Mouse (Mus musculus): ENCODE results near the gene Fgd2. TPM values are rescaled to one million over a fixed set of nuclear protein-coding genes. Genes with fewer than 3 reads are reported as not detected.
A peak's percentile ranks its signal among the peaks of the same experiment; 100 is the strongest.

Gene Fgd2
- polyA plus RNA-seq, 1 experiment = 0.39 TPM

DNA sequence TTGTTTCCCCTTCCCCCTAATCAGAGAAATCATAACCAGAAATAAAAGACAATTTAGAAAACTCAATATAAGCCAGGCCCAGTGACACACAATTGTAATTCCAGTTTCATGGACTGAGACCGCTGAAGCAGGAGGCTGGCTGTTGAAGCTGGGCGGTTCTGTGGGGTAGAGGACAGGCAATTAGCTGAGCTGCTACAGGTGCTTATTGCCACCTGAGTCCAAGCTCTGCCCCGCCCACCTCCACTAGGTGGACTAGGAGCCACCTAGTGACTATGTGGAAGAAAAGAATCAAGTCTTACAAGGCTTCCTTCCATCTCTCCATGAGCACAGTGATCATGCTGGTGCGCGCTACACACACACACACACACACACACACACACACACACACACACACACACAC, 56.0 kb downstream of the Fgd2 start:
- no peak for TF ChIP-seq GATA1 (IDR thresholded peaks at IDR 0.05; ENCODE audit: low read length)

DNA sequence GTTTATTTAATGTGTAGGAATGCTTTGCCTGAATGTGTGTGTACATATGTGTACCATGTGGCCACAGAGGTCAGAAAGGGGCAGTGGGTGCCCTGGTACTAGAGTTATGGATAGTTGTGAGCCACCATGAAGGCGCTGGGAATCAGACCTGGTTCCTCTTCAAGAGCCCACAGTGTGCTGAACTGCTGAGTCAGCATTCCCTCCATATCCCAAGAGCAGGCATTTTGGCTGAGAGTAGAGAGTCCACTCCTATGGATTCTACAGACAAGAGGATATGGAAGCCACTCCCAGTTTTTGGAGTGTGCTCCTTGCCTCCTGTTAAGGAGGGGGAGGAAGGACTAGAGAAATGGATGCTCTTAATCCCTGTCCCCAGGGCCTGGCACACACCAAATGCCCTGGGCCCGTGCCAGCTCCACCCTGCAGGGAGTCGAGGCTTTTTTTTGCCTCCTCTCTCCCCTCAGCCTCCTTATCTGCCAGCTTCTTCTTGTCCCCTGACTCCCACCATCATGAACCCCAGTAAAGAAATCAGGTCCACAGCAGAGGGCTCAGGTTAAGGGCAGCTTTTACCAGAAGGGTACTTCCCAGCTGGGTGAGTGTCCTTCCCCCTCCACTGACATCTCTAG, 58.2 kb downstream of the Fgd2 start:
- TF ChIP-seq GATA1 (IDR thresholded peaks at IDR 0.05; ENCODE audit: low read length) = no peak

- TF ChIP-seq GATA1 (IDR thresholded peaks at IDR 0.05; ENCODE audit: low read length) = peak; percentile 34
Measured at GRCm38 (mm10) chr17:29419976-29420739, 59.4 kb downstream of the Fgd2 start.

- TF ChIP-seq GATA1 (IDR thresholded peaks at IDR 0.05; ENCODE audit: low read length) = no peak
Measured at GRCm38 (mm10) chr17:29421319-29421718, 60.6 kb downstream of the Fgd2 start.

DNA sequence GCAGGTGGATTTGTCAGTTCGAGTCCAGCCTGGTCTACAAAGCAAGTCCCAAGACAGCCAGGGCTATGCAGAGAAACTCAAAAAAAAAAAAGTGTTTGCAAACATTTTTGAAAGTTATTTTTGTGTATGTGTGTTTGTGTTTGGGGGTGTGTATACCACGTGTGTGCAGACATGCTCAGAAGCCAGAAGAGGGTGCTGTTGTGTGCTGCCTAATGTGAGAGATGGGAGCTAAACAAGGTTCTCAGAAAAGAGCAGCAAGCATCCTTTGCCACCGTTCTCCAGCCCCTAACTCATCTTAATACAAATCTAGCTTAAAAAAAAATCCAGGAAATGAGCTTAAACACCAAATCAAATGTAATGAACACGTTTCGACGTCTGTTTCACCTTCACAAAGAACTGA, 61.6 kb downstream of the Fgd2 start:
- no peak for TF ChIP-seq GATA1 (IDR thresholded peaks at IDR 0.05; ENCODE audit: low read length)

- TF ChIP-seq GATA1 (IDR thresholded peaks at IDR 0.05; ENCODE audit: low read length) = no peak
Measured at GRCm38 (mm10) chr17:29422912-29423504, 62.3 kb downstream of the Fgd2 start.

DNA sequence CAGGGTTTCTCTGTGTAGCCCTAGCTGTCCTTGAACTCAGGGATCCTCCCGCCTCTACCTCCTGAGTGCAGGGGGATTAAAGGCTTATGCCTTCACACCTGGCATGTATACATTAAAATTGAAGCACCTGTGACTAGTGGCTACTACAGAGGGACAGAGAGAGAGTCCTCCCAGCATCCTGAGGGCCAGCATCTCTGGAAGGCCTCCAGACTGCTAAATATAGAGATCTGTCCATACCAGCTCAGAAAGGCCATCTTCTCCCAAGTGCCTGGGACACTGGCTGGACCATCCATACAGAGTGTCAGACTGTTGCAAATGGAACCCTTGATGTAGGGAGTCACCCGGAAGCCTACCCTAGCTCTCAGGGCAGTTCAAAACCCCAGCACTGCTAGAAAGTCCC, 63.3 kb downstream of the Fgd2 start:
- no peak for TF ChIP-seq GATA1 (IDR thresholded peaks at IDR 0.05; ENCODE audit: low read length)

GRCm38 (mm10) chr17:29425345-29425744, 64.6 kb downstream of the Fgd2 start:
- no peak for TF ChIP-seq GATA1 (IDR thresholded peaks at IDR 0.05; ENCODE audit: low read length)

GRCm38 (mm10) chr17:29428213-29428612, 67.5 kb downstream of the Fgd2 start:
- no peak for TF ChIP-seq GATA1 (IDR thresholded peaks at IDR 0.05; ENCODE audit: low read length)

DNA sequence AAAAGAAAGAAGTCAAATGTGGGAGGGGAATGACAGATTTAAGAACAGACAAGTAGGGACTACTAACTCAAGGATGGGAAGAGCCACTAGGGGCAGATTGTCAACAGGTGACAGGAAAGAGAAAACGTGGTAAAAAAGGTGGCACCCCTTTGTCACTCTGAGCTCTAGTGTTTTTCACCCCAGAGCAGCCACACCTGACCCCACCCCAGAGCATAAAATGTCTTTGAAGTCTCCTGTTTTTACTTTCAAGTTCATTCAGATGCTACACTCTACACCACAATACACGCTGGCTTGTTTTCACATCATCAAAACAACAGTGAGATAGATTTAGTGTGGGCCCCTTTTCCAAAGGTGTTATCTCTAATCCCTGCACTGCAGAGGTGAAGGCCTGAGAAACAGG, 68.1 kb downstream of the Fgd2 start:
- no peak for TF ChIP-seq GATA1 (IDR thresholded peaks at IDR 0.05; ENCODE audit: low read length)

Other genes with a start within 250 kb of the Fgd2 start
- gene Rab44, start 246.8 kb upstream of the Fgd2 start, polyA plus RNA-seq (2012) = 0.97 and 1.0 TPM in 2 replicates
- 33.2 and 42.2 TPM in 2 replicates for gene Cpne5, start 122.7 kb upstream of the Fgd2 start, polyA plus RNA-seq (2012)
- gene Ppil1, start 96.7 kb upstream of the Fgd2 start, polyA plus RNA-seq (2012) = 70.6 and 93.2 TPM in 2 replicates
- 18.0 and 32.8 TPM in 2 replicates for gene BC004004, start 92.1 kb upstream of the Fgd2 start, polyA plus RNA-seq (2012)
- 3.1 and 3.4 TPM in 2 replicates for gene Pi16, start 43.2 kb upstream of the Fgd2 start, polyA plus RNA-seq (2012)
- 151 and 182 TPM in 2 replicates for gene Mtch1, start 13.0 kb upstream of the Fgd2 start, polyA plus RNA-seq (2012)
- 96.2 and 112 TPM in 2 replicates for gene Pim1, start 129.8 kb downstream of the Fgd2 start, polyA plus RNA-seq (2012)
- not detected in 2 replicates for gene Gm17657, start 188.7 kb downstream of the Fgd2 start, polyA plus RNA-seq (2012)
- 21.4 and 21.5 TPM in 2 replicates for gene Tbc1d22b, start 188.9 kb downstream of the Fgd2 start, polyA plus RNA-seq (2012)
- not detected in 2 replicates for gene Tmem217, start 191.5 kb downstream of the Fgd2 start, polyA plus RNA-seq (2012)